In the genomic region with DNA sequence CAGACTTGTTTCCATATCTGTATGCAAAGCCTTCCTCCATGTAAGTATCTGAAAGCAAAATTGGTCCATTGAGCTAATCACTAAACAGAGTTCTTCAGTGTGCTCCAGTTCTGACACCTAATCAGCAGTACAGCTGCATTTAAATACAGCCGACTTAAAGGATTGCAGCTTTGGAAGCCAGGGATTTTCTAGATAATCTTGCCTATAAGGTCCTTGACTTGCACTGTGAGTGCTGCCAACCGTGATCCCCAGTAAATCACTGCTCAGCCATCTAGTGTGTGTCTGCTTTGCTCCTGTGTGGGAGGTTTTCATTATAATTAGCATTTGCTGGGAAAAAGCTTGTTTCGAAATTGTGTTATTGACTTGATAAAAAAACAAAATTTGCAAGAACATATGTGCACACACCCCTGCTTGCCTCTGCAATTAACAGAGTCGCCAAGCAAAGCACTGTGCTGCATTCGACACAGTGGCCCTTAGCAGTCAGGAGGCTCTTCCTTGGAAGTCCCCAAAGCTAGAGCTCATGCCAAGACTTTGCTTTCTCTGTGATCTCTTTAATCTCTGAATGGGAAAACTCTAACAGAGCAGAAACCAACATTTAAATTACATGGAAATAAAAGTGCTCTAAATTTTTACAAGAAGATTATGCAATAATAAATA, we compare ENCODE assay signal across 15 mouse cellular contexts.
DNase-seq lines count a peak whose midpoint lies in the region; ATAC-seq and TF ChIP-seq lines count a peak whose summit lies in the region.
"Had no signal": no experiment of that assay in that cellular context is flagged by ENCODE, and none has a peak within 500 bp of the region (broad histone marks: within the 10 kb centered on the region; RNA-seq: fewer than 3 reads in every experiment).

No protein-coding gene starts in this region.

- no peaks in the 10 kb centered on the region for H3K27me3 ChIP-seq in forebrain, embryonic 15.5 days
- H3K27me3 ChIP-seq in forebrain, embryonic 10.5 days (ENCODE audit: poor library complexity, severe bottlenecking) = 0 out of 2 replicates have a peak, but pooled peaks cover 4% of the 10 kb centered on the region
- H3K27me3 ChIP-seq in lung, postnatal 0 days (replicated peaks; ENCODE audit: insufficient read depth, low read length) = no peaks in the 10 kb centered on the region
- H3K27me3 ChIP-seq: heart, embryonic 12.5 days; liver, embryonic 12.5 days had no signal

- ATAC-seq in forebrain, embryonic 15.5 days (replicated peaks) = peak; percentile 55
- ATAC-seq in lung, postnatal 0 days = peak; percentile 33; the same call in 1 of the 2 replicates
- ATAC-seq: activated CD4-positive, CD25-positive, alpha-beta regulatory T cell, adult 4 months; liver, embryonic 12.5 days had no signal

- peaks cover 13% of the 10 kb centered on the region for H3K4me1 ChIP-seq in forebrain, embryonic 15.5 days
- peaks cover 11% of the 10 kb centered on the region for H3K4me1 ChIP-seq in forebrain, embryonic 10.5 days
- H3K4me1 ChIP-seq in lung, postnatal 0 days (ENCODE audit: insufficient read depth, low read depth, low read length) = no peaks in the 10 kb centered on the region
- H3K4me1 ChIP-seq: heart, embryonic 12.5 days; liver, embryonic 12.5 days had no signal

- no peaks in the 10 kb centered on the region for H3K36me3 ChIP-seq in forebrain, embryonic 15.5 days
- H3K36me3 ChIP-seq in forebrain, embryonic 10.5 days (replicated peaks) = no peaks in the 10 kb centered on the region
- no peaks in the 10 kb centered on the region for H3K36me3 ChIP-seq in lung, postnatal 0 days (ENCODE audit: insufficient read depth, low read length)
- H3K36me3 ChIP-seq: heart, embryonic 12.5 days; limb, embryonic 10.5 days; liver, embryonic 12.5 days had no signal

- no peak for TF ChIP-seq CTCF in lung, postnatal 0 days (IDR thresholded peaks at IDR 0.05)
- no peak for TF ChIP-seq CTCF in layer of hippocampus, adult 2 months (conservative IDR thresholded peaks at IDR 0.05)

- no peak for TF ChIP-seq EP300 in lung, postnatal 0 days (IDR thresholded peaks at IDR 0.05)

- H3K4me3 ChIP-seq in forebrain, embryonic 15.5 days = no peak overlapping the region
- no peak overlapping the region for H3K4me3 ChIP-seq in forebrain, embryonic 10.5 days
- no peak overlapping the region for H3K4me3 ChIP-seq in lung, postnatal 0 days (ENCODE audit: low read depth, low read length)
- H3K4me3 ChIP-seq in layer of hippocampus, adult 2 months = no peak overlapping the region
- H3K4me3 ChIP-seq: heart, embryonic 12.5 days; limb, embryonic 10.5 days; liver, embryonic 12.5 days had no signal

- no peak overlapping the region for H3K4me2 ChIP-seq in forebrain, embryonic 15.5 days (replicated peaks)
- no peak overlapping the region for H3K4me2 ChIP-seq in lung, postnatal 0 days (replicated peaks; ENCODE audit: low read depth, low read length)
- H3K4me2 ChIP-seq: heart, embryonic 12.5 days; liver, embryonic 12.5 days had no signal

- H3K9me3 ChIP-seq in forebrain, embryonic 15.5 days = no peaks in the 10 kb centered on the region
- no peaks in the 10 kb centered on the region for H3K9me3 ChIP-seq in forebrain, embryonic 10.5 days
- no peaks in the 10 kb centered on the region for H3K9me3 ChIP-seq in lung, postnatal 0 days (ENCODE audit: low read length)
- H3K9me3 ChIP-seq: heart, embryonic 12.5 days; limb, embryonic 10.5 days; liver, embryonic 12.5 days had no signal

- no peak for DNase-seq in forebrain, embryonic 10.5 days (ENCODE audit: extremely low spot score, low spot score)
- peak; percentile 17 for DNase-seq in lung, postnatal 0 days (ENCODE audit: low spot score)
- no peak for DNase-seq in lung, postnatal 36 days
- DNase-seq in layer of hippocampus, adult 2 months (ENCODE audit: low spot score in 2 of 2) = peak; percentile 28 to 47
- peak; percentile 58 for DNase-seq in retina, postnatal 7 days (ENCODE audit: low read depth, low spot score)
- DNase-seq in left cerebral cortex, adult 8-10 months (ENCODE audit: low spot score in 2 of 2) = no peak
- DNase-seq: gastrocnemius, postnatal 25 days; right cerebral cortex, postnatal 25 days; thymus, postnatal 25 days had no signal

- H3K27ac ChIP-seq in forebrain, embryonic 15.5 days (replicated peaks) = peak overlapping the region; percentile 63
- no peak overlapping the region for H3K27ac ChIP-seq in forebrain, embryonic 10.5 days
- no peak overlapping the region for H3K27ac ChIP-seq in lung, postnatal 0 days (ENCODE audit: low read length)
- H3K27ac ChIP-seq in layer of hippocampus, adult 2 months = peak overlapping the region; percentile 14; the same call in 1 of the 2 replicates
- H3K27ac ChIP-seq: limb, embryonic 10.5 days; liver, embryonic 12.5 days; macrophage had no signal

- no peak overlapping the region for H3K9ac ChIP-seq in forebrain, embryonic 15.5 days (replicated peaks)
- no peak overlapping the region for H3K9ac ChIP-seq in lung, postnatal 0 days (replicated peaks; ENCODE audit: low read depth)
- H3K9ac ChIP-seq: heart, embryonic 12.5 days; liver, embryonic 12.5 days had no signal

- 23% methylated on average over 5 of the region's 5 CpGs for WGBS in forebrain, embryonic 15.5 days
- WGBS in forebrain, embryonic 10.5 days = 64% methylated on average over 5 of the region's 5 CpGs
- WGBS in lung, postnatal 0 days = 57% methylated on average over 5 of the region's 5 CpGs

Comparison
In these comparisons a context has a peak if more than half of its experiments do, and no peak if none do; other contexts are left out.
1. H3K27ac ChIP-seq: peak in forebrain, embryonic 15.5 days (single experiment) and layer of hippocampus, adult 2 months (single experiment); none in forebrain, embryonic 10.5 days (single experiment) and lung, postnatal 0 days (single experiment).
2. DNase-seq: peak in lung, postnatal 0 days (single experiment), layer of hippocampus, adult 2 months (2 of 2) and retina, postnatal 7 days (single experiment); none in forebrain, embryonic 10.5 days (single experiment), lung, postnatal 36 days (single experiment) and left cerebral cortex, adult 8-10 months (0 of 2).